Mouse (Mus musculus) midbrain, postnatal 0 days (tissue): ENCODE measurements around the gene Agxt. TPM values are rescaled to one million over a fixed set of nuclear protein-coding genes. Genes with fewer than 3 reads are reported as not detected.
A peak's percentile ranks its signal among the peaks of the same experiment; 100 is the strongest.

Experiments used
- ATAC-seq: fragments of 200-750 bp; cut with Nextera tagmentation; 2 replicates; pipeline ENCODE4 v1.8.0; 2017; ENCODE audit warnings: moderate number of reproducible peaks, mild to moderate bottlenecking, moderate TSS enrichment, moderate library complexity; ENCODE audit not compliant: low FRiP score
- DNase-seq: peaks from one replicate; pipeline ENCODE4 v3.0.0-alpha.2; 2015; ENCODE audit warnings: low spot score
- H3K27ac ChIP-seq: fragments of 300-500 bp; sonication (generic); 2 replicates; pipeline ENCODE4 v1.5.1; 2014; ENCODE audit warnings: low read depth, mild to moderate bottlenecking, low read length, mixed read lengths
- H3K27me3 ChIP-seq: fragments of 300-500 bp; sonication (generic); 2 replicates; pipeline ENCODE4 v1.6.1; 2014; ENCODE audit warnings: low read length, control low read depth, mixed read lengths; ENCODE audit not compliant: insufficient read depth
- H3K36me3 ChIP-seq: fragments of 300-500 bp; sonication (generic); 2 replicates; pipeline ENCODE4 v1.6.1; 2014; ENCODE audit warnings: low read length, control low read depth, mixed read lengths; ENCODE audit not compliant: insufficient read depth
- H3K4me1 ChIP-seq: fragments of 300-500 bp; sonication (generic); 2 replicates; pipeline ENCODE4 v1.6.1; 2014; ENCODE audit warnings: mild to moderate bottlenecking, control low read depth, antibody characterized with exemption, low read length, mixed read lengths; ENCODE audit not compliant: insufficient read depth
- H3K4me2 ChIP-seq: fragments of 300-500 bp; sonication (generic); 2 replicates; pipeline ENCODE4 v1.6.1; 2014; ENCODE audit warnings: low read depth, mild to moderate bottlenecking, low read length, mixed read lengths; ENCODE audit not compliant: poor library complexity, severe bottlenecking
- H3K4me3 ChIP-seq: fragments of 300-500 bp; sonication (generic); 2 replicates; pipeline ENCODE4 v1.5.1; 2014; ENCODE audit warnings: low read depth, mild to moderate bottlenecking, low read length, moderate library complexity
- H3K9ac ChIP-seq: fragments of 300-500 bp; sonication (generic); replicated peaks from 2 replicates; pipeline ENCODE4 v1.6.1; 2014; ENCODE audit warnings: mild to moderate bottlenecking, low read length, moderate library complexity, mixed read lengths; ENCODE audit not compliant: poor library complexity, severe bottlenecking
- H3K9me3 ChIP-seq: fragments of 300-500 bp; sonication (generic); 2 replicates; pipeline ENCODE4 v1.6.1; 2016; ENCODE audit warnings: low read length, control low read depth
- CTCF ChIP-seq: IDR thresholded peaks from 2 replicates; pipeline ENCODE4 v1.5.1; 2016; ENCODE audit warnings: antibody characterized with exemption, mild to moderate bottlenecking
- WGBS: fragments of 180-500 bp; shearing (Covaris S2); extraction: QIAGEN DNeasy Blood & Tissue Kit; methylation state at CpG from one replicate; pipeline ENCODE4 v1.1.7; 2014; 5-methylcytosine and 5-hydroxymethylcytosine counted together
- polyA plus RNA-seq: library from polyadenylated mRNA; unstranded; fragments of >200 nt; fragmentation: Nextera tagmentation; extraction: Ambion mirVana; gene quantifications from 2 replicates; pipeline ENCODE4 v1.2.1, GENCODE M21; 2015
- total RNA-seq: library from RNA; depleted of rRNA; stranded (reverse); fragments of >200 nt; gene quantifications from 2 replicates; pipeline ENCODE4 v1.2.3, GENCODE M21; 2014

The Agxt gene
- total and polyA plus RNA-seq, 2 experiments from 2014 or later: not detected

DNA sequence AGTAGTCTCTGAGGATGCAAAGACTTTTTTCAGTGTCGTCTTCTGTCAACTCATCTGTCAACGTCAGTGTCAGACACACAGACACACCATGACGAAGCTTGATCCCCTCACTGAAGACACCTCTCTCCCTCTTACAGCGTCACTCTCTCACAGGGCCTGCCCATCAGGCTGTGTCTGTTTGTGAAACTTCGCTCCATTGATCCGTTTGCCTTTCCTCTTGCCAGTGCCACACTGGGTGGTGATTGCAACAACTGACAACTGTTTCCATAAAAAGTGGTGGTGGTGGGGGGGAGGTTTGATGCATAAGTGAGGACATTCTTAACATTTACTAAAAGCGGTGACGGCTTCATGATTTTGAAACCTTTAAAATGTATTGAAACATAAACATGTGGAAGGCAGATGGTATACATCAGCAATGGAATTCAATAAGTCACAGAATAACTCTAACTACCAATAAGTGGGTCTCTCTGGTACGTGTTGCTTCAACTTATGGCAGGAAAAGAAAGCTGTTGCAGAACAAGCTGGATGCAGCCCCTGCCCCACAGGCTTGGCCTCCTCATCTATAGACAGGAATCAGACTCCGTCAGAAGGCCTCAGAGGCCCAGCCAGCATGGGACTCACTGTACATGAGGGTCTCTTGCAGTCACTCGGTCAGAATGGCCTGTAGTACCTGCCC is 11.7 kb upstream of the Agxt start:
- no peak for DNase-seq
- Histone ChIP-seq H3K4me3 (no peak overlapping the region), H3K4me2 (no peak overlapping the region), H3K9ac (no peak overlapping the region), H3K9me3 (no peaks in the 10 kb centered on the region), H3K36me3 (no peaks in the 10 kb centered on the region), H3K4me1 (no peaks in the 10 kb centered on the region), H3K27me3 (no peaks in the 10 kb centered on the region), H3K27ac (no peak overlapping the region)
- ATAC-seq: no peak
- 85% methylated on average over 11 of the region's 11 CpGs for WGBS
- no peak for TF ChIP-seq CTCF

DNA sequence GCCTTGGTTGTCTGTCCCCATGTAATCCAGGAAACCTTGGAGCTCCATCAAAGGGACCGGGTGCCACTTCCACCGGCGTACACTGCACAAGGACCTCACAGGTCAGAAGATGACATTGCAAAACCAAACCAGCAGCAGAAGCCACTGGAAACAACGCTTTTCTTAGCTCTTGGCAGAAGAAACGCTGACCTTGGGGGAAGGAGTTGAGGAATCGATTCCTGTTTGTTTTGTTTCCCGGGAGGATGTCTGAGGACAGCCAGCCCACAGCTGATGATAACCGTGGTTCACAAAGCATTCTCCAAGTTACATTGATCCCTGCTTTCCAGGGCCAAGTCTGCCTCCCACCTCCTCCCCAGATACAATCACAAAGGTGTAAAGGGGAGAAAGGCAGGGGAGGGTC is 11.0 kb upstream of the Agxt start:
- DNase-seq (no peak), ATAC-seq (no peak)
- Histone ChIP-seq H3K27me3 (no peaks in the 10 kb centered on the region), H3K36me3 (no peaks in the 10 kb centered on the region), H3K9me3 (no peaks in the 10 kb centered on the region), H3K4me3 (no peak overlapping the region), H3K9ac (no peak overlapping the region), H3K27ac (no peak overlapping the region), H3K4me1 (no peaks in the 10 kb centered on the region), H3K4me2 (no peak overlapping the region)
- 80% methylated on average over 8 of the region's 8 CpGs for whole genome bisulfite sequencing
- no peak for TF ChIP-seq CTCF

DNA sequence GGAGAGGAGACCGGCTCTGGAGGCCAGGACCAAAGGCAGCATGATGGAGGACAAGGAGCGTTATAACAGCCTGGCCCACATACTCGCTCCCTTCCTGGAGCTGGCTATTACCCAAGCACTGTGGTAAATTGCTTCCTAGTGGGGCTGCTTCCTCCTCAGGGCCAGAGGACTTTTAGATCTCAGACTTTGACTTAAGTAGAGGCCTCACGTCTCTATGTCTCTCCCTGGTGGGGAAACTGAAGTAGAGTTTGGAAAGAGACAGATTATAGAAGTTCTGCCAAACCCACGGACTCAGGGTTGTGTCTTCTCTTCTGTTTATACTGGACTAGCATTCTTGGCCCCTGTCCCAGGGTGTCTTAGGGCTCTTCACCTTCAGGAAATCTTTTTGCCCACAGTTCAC is 9.8 kb upstream of the Agxt start:
- Histone ChIP-seq H3K4me3 (no peak overlapping the region), H3K4me1 (no peaks in the 10 kb centered on the region), H3K9me3 (no peaks in the 10 kb centered on the region), H3K27ac (no peak overlapping the region), H3K4me2 (no peak overlapping the region), H3K36me3 (no peaks in the 10 kb centered on the region), H3K9ac (no peak overlapping the region), H3K27me3 (no peaks in the 10 kb centered on the region)
- whole genome bisulfite sequencing: 69% methylated on average over 5 of the region's 5 CpGs
- DNase-seq (peak; percentile 7), ATAC-seq (no peak)
- peak; percentile 38; the same call in 1 of the 2 replicates for TF ChIP-seq CTCF

- Histone ChIP-seq H3K4me3 (no peak overlapping the region), H3K4me2 (no peak overlapping the region), H3K27me3 (no peaks in the 10 kb centered on the region), H3K9ac (no peak overlapping the region), H3K27ac (no peak overlapping the region), H3K36me3 (no peaks in the 10 kb centered on the region), H3K9me3 (no peaks in the 10 kb centered on the region), H3K4me1 (no peaks in the 10 kb centered on the region)
- 84% methylated on average over 8 of the region's 8 CpGs for WGBS
- TF ChIP-seq CTCF: no peak
- ATAC-seq (no peak), DNase-seq (no peak)
These were observed 6.8 kb upstream of the Agxt start for GRCm38 (mm10) chr1:93128209-93128608.

DNA sequence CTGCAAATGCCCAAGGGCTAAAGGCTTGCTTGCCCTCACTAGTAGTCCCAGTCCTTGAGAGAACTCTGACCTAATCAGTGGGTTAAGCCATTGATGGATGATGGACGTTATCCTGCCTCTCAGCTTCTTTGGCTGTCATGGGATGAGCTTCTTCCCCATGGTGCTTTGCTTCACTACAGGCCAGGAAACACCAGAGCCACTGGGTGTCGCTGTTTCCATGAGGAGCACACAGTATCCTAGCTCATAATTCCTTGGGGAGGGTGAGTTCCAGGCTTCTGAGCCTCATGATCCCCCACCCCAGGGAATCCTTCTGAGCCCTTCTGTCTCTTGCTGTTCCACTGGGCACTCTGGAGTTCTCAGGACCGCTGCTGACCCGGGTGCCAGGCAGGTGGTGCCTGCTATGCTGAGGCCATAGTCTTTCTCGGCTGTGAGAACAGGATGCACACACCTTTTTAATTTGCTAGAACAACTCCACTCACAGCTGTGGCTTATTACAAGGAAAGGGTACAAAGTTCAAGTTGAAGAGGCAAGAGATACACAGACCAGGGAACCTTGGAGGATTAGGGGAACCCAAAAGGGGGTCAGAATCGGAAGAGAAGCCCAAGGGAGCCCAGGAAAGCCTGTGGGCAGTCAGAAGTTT is 6.2 kb upstream of the Agxt start:
- Histone ChIP-seq H3K4me1 (no peaks in the 10 kb centered on the region), H3K4me3 (no peak overlapping the region), H3K36me3 (no peaks in the 10 kb centered on the region), H3K27ac (no peak overlapping the region), H3K9ac (no peak overlapping the region), H3K9me3 (no peaks in the 10 kb centered on the region), H3K27me3 (no peaks in the 10 kb centered on the region), H3K4me2 (no peak overlapping the region)
- TF ChIP-seq CTCF: peak; percentile 80
- WGBS: 28% methylated on average over 6 of the region's 6 CpGs
- DNase-seq: peak; percentile 80
- ATAC-seq: peak; percentile 70

GRCm38 (mm10) chr1:93130242-93130983 is 4.6 kb upstream of the Agxt start:
- no peaks in the 10 kb centered on the region for H3K36me3 ChIP-seq
- 77% methylated on average over 10 of the region's 10 CpGs for WGBS
- no peak for TF ChIP-seq CTCF
- H3K4me3 ChIP-seq: no peak overlapping the region
- H3K9ac ChIP-seq: no peak overlapping the region
- H3K27ac ChIP-seq: no peak overlapping the region
- H3K4me1 ChIP-seq: no peaks in the 10 kb centered on the region
- no peak for DNase-seq
- no peak overlapping the region for H3K4me2 ChIP-seq
- no peaks in the 10 kb centered on the region for H3K9me3 ChIP-seq
- no peaks in the 10 kb centered on the region for H3K27me3 ChIP-seq
- no peak for ATAC-seq
